Mouse (Mus musculus) CD4-positive, CD25-positive, alpha-beta regulatory T cell, adult 4 months (primary cell): Measurements from ENCODE around the gene Zfp710. TPM values are rescaled to one million over a fixed set of nuclear protein-coding genes. Genes with fewer than 3 reads are reported as not detected.

Source experiments
- ATAC-seq: one replicate; pipeline ENCODE4 v1.8.0; 2017
- polyA plus RNA-seq, 2 experiments: library from polyadenylated mRNA; unstranded; fragments of 100-300 nt; shearing (Covaris generic); gene quantifications; one replicate each; pipeline ENCODE4 v1.2.1; 2017

Gene Zfp710
- polyA plus RNA-seq, 2 experiments from 2014 or later, result 4.1 to 7.0 TPM

DNA sequence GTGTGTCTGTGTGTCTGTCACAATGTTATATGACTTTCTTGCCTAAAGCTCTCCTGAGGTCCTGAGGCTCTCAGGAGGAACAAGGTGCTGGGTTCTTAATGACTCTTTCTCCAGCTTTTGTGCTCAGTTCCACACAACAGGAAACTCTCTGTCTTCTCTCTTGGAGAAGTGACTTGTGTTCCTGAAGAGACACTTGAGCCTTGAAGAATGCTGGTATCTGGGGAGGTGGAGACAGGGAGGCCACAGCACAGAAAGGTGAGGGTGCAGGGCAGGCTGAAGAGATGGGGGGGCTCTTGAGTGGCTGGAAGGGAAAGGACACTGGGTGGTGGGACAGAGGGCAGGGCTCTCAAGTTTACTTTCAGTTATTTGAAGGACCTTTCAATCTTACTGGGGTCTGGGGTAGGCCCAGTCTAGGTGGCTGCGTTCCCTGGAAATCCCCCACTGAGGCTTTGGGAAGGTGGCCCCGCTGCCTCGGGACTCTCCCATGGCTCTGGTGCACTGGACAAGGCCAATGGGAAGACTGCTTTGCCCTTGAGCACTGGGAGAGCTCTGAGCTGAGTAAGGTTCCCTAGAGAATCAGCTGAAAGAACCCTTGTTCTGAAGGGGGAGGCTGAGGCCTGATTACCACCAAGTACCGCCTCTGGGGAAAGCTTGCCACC lies 33.9 kb downstream of the Zfp710 start:
- no peak for ATAC-seq

DNA sequence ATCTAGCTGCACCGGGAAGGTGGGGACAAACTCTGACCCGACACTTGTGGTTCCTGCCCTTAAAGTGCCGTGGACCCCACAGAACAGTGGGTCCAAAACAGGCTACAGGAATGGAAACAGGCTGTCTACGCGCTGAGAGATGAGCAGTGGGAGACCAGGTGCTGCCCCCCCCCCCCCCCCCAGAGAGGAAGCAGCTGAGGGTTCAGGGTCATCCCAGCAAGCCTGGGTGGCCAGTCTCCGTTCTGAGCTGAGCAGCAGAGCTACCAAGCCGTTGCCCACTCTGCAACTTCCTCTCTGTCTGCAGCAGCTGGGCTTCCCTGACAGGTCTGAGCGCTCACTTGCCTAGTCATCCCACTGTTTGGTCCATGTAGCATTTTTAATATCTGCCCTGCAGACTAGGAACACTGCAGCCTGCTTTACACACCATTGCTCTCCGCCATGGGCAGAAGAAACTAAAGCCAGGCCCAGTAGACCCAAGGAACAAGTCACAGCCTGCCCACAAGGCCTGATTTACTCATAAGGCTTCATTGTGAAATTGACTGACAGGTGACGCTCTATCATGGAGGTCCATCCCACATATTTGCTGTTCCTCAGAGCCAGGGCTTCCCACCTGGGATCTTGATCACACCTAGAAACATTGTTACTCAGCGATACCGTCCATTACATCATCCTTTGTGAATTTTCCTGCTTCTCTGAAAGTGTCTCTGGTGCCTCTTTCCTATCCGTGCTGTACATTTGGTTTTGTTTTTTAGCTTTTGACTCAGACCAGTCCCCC lies 34.6 kb downstream of the Zfp710 start:
- ATAC-seq, result no peak

DNA sequence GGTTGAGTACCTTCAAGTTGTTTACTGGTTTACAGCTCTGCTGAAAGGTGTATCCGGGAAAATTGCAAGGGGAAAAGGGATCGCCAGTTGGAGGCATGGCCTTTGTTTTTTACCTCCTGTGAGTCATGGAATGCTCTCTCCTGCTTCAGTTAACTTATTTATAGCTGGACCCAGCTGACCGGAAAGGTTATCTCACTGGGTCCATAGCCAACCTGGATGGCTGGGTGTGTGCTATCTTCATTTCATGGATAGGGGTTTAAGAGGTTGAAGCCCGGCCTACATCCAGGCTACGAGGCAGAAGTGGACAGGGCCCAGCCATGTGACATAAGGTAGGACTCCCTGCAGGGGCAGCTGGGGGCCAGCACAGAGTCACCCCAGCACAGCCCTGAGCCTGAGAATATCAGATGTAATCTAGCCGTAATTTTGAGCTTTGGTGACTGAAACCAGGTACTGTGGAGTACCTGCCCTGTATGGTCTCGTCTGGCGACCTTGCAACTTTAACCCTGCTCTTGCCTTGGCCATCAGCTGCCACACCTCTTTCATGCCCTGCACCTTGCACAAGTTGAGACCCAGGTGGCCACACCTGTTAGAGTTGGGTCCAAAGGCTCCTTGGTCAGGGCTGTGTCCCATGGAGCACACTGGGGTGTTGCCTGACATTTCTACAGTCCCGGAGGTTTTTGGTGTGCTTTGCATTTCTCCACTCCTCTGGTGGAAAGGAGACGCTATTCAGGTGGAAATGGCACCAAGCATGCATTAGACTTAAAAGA lies 35.6 kb downstream of the Zfp710 start:
- ATAC-seq, result no peak

DNA sequence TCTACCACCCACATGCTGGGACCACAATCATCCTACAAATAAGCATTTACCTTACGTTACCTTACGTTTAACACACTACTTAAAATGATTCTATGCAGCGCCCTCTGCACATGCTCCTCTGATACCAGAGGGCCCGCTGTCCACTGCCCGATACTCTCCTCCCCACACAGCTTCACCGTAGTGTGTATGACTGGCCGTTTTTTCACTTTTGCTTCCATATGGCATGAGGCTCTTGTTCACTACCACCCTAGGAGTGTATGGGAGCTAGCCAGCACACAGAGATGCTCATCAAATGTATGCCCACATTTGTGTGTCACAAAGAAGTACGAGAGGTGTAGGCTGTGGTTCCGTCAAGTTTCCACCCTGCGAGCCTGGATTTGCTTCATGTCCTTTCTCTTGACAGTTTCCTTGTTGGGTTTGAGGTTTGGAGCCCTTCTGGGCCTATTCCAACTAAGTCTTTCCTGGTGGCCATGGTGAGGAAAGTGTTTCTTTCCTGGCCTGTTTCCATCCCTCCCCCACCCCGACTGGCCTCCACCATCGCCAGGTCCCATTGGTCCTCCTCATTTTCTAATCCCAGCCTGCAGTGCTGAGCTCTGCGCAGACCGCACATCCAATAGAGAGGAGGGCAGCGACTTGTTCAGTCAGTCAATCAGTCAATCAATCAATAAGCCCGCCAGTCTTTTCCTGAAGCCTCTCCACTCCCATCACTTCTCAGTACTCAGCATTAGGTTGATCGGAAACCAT lies 37.6 kb downstream of the Zfp710 start:
- no peak for ATAC-seq

- no peak for ATAC-seq
Measured at GRCm38 (mm10) chr7:80063244-80063643, 38.6 kb downstream of the Zfp710 start.

- ATAC-seq, result no peak
Measured at GRCm38 (mm10) chr7:80063902-80064736, 39.5 kb downstream of the Zfp710 start.

DNA sequence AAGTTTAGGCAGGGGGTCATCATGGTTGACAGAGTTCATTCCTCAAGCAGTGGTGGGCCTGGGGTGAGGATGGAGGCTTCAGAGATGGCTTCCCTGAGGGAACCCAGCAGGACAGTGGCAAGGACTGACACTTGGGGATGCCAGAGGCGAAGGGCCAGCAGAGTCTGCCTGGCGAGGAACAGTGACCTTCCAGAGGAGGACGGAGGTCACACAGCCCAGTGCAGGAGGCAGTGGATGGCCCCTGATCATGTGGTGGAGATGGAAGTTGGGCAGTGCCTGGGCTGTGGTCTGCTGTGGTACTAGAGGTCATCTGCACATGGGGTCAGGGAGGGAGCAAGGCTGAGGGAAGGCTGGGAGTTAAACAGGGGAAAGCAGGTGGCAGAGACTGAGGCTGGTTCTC lies 40.6 kb downstream of the Zfp710 start:
- ATAC-seq, result no peak

GRCm38 (mm10) chr7:80066675-80067455 lies 42.3 kb downstream of the Zfp710 start:
- peak; percentile 36 for ATAC-seq

DNA sequence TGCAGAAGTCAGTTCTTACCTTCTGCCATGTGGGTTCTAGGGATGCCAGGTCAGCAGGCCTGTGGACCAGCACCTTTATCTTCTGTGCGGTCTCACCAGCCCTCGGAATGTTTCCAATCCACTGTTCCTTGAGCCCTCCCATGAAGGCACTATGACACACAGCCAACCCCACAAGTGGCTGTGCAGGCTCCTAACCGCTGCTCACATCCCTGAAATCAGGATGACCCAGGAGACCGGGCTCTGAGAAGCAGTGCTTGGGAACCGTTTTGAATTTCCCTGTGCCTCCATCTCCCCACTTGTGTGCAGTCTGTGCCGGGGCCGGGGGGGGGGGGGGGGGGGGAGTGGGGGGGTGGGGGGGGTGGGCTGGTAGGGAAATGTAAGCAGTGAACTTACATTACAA lies 43.7 kb downstream of the Zfp710 start:
- no peak for ATAC-seq

DNA sequence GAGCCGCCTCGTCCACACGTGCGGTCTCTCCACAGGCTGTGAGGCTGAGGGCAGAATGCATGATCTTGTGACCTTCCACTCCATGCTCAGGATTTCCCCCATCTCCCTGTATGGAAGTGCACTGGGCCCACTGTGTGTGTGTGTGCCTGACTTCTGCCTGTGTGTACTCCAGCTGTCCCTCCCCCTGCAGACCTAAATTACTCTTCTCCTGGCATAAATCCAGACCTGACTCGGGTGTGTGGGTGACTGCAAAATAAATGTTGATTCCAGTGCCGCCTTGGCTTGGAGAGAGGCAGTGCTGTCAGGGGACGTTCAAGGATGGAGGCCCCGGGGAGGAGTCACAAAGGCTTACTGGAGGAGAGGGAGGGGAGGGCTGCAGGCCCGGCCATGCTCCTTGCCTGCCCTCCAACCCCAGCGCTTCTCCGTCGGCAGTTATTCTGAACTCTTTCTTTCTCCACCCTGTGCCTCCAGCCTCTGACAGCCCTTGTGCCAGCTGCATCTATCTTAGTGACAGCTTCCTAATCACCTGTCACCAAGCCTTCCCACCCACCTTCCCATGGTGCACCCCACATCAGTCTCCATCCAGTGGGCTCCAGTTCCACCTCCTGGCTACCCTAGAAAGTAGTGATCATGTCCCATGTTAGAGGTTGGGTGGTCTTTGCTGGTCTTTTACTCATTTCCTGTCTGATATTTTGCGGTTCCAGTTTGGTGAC lies 45.2 kb downstream of the Zfp710 start:
- no peak for ATAC-seq

GRCm38 (mm10) chr7:80071209-80071608 lies 46.6 kb downstream of the Zfp710 start:
- ATAC-seq, result no peak

GRCm38 (mm10) chr7:80072297-80072696 lies 47.7 kb downstream of the Zfp710 start:
- no peak for ATAC-seq

DNA sequence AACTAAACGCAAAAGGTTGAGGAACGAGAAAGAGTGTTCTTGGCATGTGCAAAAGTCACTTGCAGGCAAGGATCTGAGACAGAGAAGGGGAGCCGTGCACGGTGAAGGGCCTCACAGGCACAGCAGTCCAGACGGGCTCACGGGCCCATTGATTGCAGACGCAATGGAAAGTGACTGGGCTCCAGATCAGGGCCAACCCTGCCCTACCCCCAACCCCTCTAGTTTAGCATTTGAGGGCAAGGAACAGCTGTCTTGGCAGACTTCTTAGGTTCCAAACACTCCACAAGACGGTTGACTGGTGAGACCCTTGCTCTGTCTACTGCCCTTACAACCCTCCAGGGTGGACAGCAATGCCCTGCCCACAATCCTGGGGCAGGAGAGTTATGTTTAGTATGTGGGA lies 48.9 kb downstream of the Zfp710 start:
- no peak for ATAC-seq

DNA sequence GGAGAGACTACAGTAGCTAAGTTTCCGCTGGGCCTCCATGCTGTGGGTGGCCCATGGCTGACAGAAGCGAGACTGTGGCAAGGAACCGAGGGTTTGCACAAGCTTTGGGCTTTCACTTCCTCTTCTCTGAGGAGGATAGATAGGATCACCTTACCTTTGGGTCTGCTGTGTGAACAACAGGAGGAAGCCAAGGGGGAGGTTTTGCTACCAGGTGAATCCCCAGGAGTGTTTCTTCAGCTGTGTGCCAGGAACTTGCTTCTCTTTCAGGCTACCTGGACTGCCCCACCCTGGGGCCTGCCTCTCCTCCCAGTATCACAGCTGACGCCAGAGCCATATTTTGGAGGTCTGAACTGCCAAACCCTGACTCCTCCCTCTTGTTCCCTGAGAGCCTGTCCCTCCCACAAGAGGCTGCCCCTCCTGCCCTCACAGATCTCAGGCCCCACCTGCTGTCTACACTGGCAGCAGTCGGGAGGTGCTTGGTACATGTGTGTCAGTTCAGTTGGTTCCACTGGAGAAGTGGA lies 50.4 kb downstream of the Zfp710 start:
- peak; percentile 82 for ATAC-seq

GRCm38 (mm10) chr7:80075946-80076583 lies 51.5 kb downstream of the Zfp710 start:
- no peak for ATAC-seq

- ATAC-seq, result no peak
Measured at GRCm38 (mm10) chr7:80076961-80077716, 52.5 kb downstream of the Zfp710 start.

DNA sequence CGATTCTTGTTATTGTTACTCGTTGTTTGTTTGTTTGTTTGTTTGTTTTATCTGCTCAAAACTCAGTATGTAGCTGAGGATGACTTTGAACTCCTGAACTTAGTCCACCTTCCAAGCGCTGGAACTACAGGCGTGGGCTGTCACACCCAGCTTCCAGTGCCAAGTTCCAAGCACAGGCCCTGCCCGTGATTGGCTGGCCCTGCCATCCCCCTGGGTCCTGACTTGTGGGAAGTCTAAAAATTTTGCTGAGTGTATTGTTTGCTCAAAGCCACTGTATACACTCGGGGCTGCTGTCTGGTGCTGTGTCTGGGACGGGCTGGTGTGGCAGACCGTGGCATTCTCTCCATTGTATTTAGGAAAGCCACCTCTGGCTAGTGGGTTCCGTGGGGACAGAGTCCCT lies 53.2 kb downstream of the Zfp710 start:
- ATAC-seq, result no peak

DNA sequence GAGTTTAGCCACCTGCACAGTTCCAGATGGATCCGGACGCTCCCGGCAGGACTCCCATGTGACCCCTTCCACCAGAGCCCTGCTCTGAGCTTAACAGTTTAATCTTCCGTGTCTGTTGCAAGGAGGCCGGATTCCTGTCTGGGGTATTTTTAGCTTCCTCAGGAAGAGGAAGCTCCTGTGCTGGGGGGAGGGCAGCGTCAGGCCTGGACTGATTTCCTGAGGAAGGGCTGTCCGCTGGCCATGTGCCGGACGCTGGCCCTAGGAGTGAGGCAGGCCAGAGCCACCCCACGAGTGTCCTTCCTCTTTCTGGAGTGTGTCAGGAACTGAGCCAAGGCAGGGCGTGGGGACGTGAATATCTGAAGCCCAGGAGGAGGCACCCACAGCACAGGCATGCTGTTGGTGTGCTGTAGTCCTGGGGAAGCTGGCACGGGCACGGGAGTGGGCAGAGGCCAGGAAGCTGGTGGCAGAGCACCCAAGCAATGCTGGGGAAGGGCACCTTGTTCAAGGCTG lies 54.2 kb downstream of the Zfp710 start:
- no peak for ATAC-seq
